Mouse (Mus musculus) lung, embryonic 14.5 days (tissue): ENCODE measurements around the gene Slc38a9. TPM values are rescaled to one million over a fixed set of nuclear protein-coding genes. Genes with fewer than 3 reads are reported as not detected.

Experiments used
- ATAC-seq: fragments of 200-750 bp; cut with Nextera tagmentation; 2 replicates; pipeline ENCODE4 v1.8.0; 2017; ENCODE audit warnings: mild to moderate bottlenecking, moderate TSS enrichment, moderate library complexity; ENCODE audit not compliant: insufficient read depth
- DNase-seq: peaks from one replicate; pipeline ENCODE4 v3.0.0-alpha.2; 2015
- H3K27ac ChIP-seq: fragments of 300-500 bp; sonication (generic); 2 replicates; pipeline ENCODE4 v1.5.1; 2014; ENCODE audit warnings: low read depth, mild to moderate bottlenecking, moderate library complexity
- H3K27me3 ChIP-seq: fragments of 300-500 bp; sonication (generic); 2 replicates; pipeline ENCODE4 v1.6.1; 2014; ENCODE audit warnings: low read length, control low read depth; ENCODE audit not compliant: insufficient read depth
- H3K36me3 ChIP-seq: fragments of 300-500 bp; sonication (generic); 2 replicates; pipeline ENCODE4 v1.6.1; 2014; ENCODE audit warnings: control low read depth; ENCODE audit not compliant: insufficient read depth
- H3K4me1 ChIP-seq: fragments of 300-500 bp; sonication (generic); 2 replicates; pipeline ENCODE4 v1.6.1; 2014; ENCODE audit warnings: antibody characterized with exemption, control low read depth; ENCODE audit not compliant: insufficient read depth
- H3K4me2 ChIP-seq: fragments of 300-500 bp; sonication (generic); 2 replicates; pipeline ENCODE4 v1.6.1; 2014; ENCODE audit warnings: mild to moderate bottlenecking
- H3K4me3 ChIP-seq: fragments of 300-500 bp; sonication (generic); 2 replicates; pipeline ENCODE4 v1.5.1; 2014; ENCODE audit warnings: low read depth, low read length
- H3K9ac ChIP-seq: fragments of 300-500 bp; sonication (generic); 2 replicates; pipeline ENCODE4 v1.6.1; 2014
- H3K9me3 ChIP-seq: fragments of 300-500 bp; sonication (generic); 2 replicates; pipeline ENCODE4 v1.6.1; 2016; ENCODE audit warnings: low read depth, low read length, control low read depth
- CTCF ChIP-seq: IDR thresholded peaks from 2 replicates; pipeline ENCODE4 v1.5.1; 2016; ENCODE audit warnings: antibody characterized with exemption, low read depth
- WGBS: fragments of 180-500 bp; shearing (Covaris S2); extraction: QIAGEN DNeasy Blood & Tissue Kit; methylation state at CpG from one replicate; pipeline ENCODE4 v1.1.7; 2014; 5-methylcytosine and 5-hydroxymethylcytosine counted together
- polyA plus RNA-seq: library from polyadenylated mRNA; unstranded; fragments of >200 nt; fragmentation: Nextera tagmentation; extraction: Ambion mirVana; gene quantifications from 2 replicates; pipeline ENCODE4 v1.2.1, GENCODE M21; 2014

Slc38a9 gene
- polyA plus RNA-seq, 1 experiment from 2014 or later: 13.1 TPM

DNA sequence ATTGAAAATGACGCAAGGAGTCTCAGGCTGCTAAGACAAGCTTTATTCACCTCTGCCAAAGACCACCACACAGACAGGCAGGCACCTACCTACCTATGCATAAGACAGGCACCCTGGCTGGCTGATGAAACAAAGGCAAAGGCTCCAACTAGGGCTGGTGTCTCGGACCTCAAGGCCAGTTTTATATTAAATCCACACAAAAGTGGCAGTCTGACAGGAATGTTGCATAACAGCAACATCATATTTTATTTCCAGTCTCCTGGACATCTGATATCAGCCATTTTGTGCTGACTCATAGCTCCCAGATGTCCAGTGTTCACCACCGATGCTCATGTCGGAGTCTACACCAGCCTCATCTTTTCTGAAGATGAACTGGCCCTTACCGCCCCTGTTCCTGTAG is 117.9 kb downstream of the Slc38a9 start:
- H3K36me3 ChIP-seq: no peaks in the 10 kb centered on the region
- ATAC-seq (no peak), DNase-seq (no peak)
- H3K9ac ChIP-seq: no peak overlapping the region
- no peaks in the 10 kb centered on the region for H3K27me3 ChIP-seq
- H3K4me2 ChIP-seq: no peak overlapping the region
- no peak overlapping the region for H3K27ac ChIP-seq
- no peaks in the 10 kb centered on the region for H3K9me3 ChIP-seq
- H3K4me1 ChIP-seq: no peaks in the 10 kb centered on the region
- WGBS: 90% methylated on average over 5 of the region's 5 CpGs
- no peak for TF ChIP-seq CTCF
- H3K4me3 ChIP-seq: no peak overlapping the region

DNA sequence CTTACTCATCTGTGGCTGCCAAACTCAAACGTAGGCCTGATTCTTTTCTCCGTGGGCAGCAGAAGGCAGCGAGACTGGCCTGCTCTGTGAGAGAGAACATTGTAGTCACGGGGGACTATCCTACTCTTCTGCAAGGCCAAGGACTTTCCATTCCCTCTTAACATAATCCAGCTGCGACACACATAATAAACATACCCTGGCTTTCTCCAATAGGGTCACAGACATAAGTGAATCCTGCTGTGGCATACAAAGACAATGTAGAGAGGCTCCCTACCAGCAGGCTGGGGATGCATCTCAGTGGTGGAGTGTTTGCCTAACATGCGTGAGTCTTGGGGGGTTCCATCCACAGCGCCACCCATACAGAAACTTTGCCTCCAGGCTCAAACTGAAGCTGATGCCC is 124.8 kb downstream of the Slc38a9 start:
- ATAC-seq (no peak), DNase-seq (no peak)
- H3K27ac ChIP-seq: no peak overlapping the region
- H3K9me3 ChIP-seq: no peaks in the 10 kb centered on the region
- H3K4me1 ChIP-seq: no peaks in the 10 kb centered on the region
- H3K4me3 ChIP-seq: no peak overlapping the region
- no peak for TF ChIP-seq CTCF
- WGBS: 72% methylated on average over 7 of the region's 7 CpGs
- H3K36me3 ChIP-seq: no peaks in the 10 kb centered on the region
- H3K4me2 ChIP-seq: no peak overlapping the region
- no peaks in the 10 kb centered on the region for H3K27me3 ChIP-seq
- no peak overlapping the region for H3K9ac ChIP-seq

DNA sequence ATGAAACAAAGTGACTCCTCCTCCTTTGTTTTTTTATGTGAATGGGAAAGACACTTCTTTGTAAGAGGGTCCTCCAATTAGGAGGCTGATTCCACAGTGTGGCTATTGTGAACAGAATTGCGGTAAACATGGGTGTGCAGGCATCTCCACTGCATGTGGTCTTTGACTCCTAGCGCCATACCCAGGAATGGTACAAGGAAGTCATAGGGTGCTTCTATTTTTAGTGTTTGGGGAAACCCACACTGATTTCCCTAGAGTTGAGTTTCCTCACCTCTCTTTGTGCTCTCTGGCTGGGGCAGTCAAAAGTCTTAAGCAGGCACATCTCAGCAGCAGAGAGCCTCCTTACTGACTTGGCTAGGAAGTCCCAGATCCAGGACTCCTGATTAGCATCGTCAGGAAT is 125.6 kb downstream of the Slc38a9 start:
- no peak for TF ChIP-seq CTCF
- no peak for ATAC-seq
- no peaks in the 10 kb centered on the region for H3K36me3 ChIP-seq
- no peaks in the 10 kb centered on the region for H3K27me3 ChIP-seq
- WGBS: 76% methylated on average over 3 of the region's 3 CpGs
- no peak for DNase-seq
- H3K9me3 ChIP-seq: no peaks in the 10 kb centered on the region
- H3K4me1 ChIP-seq: no peaks in the 10 kb centered on the region
- no peak overlapping the region for H3K9ac ChIP-seq
- no peak overlapping the region for H3K4me3 ChIP-seq
- no peak overlapping the region for H3K4me2 ChIP-seq
- no peak overlapping the region for H3K27ac ChIP-seq

DNA sequence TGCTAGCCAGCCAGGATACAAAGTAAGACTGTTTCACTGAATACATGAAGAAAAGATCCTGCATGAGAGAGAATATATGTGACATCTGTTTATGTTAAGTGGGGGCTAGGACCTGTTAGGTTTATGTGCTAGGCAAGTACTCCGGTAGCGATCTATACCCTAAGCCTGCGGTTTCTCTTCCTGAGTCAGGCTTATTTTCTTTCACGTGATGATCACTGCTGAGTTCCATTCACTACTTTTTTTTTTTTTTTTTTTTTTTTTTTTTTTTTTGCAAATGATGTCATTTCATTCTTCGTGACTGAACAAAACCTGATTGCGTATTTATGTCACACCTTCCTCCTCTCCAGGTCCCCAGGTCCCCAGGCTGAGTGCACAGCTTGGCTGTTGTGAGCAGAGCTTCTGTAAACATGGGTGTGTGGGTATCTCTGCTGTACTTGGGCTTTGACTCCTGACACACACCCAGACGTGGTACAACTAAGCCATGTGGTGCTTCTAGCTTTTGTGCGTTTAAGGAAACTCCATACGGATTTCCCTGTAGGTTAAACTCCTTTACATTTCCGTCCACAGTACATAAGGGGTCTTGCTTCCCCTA is 126.5 kb downstream of the Slc38a9 start:
- no peak overlapping the region for H3K4me2 ChIP-seq
- WGBS: 59% methylated on average over 10 of the region's 10 CpGs
- ATAC-seq: no peak
- H3K36me3 ChIP-seq: no peaks in the 10 kb centered on the region
- H3K27me3 ChIP-seq: no peaks in the 10 kb centered on the region
- TF ChIP-seq CTCF: no peak
- H3K9ac ChIP-seq: no peak overlapping the region
- no peak overlapping the region for H3K4me3 ChIP-seq
- no peak for DNase-seq
- H3K27ac ChIP-seq: no peak overlapping the region
- no peaks in the 10 kb centered on the region for H3K9me3 ChIP-seq
- H3K4me1 ChIP-seq: no peaks in the 10 kb centered on the region

Other genes starting within 250 kb of the Slc38a9 start
- 41.0 and 41.3 TPM in 2 replicates for gene Il6st, start 196.7 kb upstream of the Slc38a9 start, polyA plus RNA-seq
- not detected in 2 replicates for gene Il31ra, start 66.4 kb upstream of the Slc38a9 start, polyA plus RNA-seq
- 0.19 and 0.38 TPM in 2 replicates for gene Ddx4, start 8.3 kb upstream of the Slc38a9 start, polyA plus RNA-seq
- 52.7 and 58.5 TPM in 2 replicates for gene Plpp1, start 140.0 kb downstream of the Slc38a9 start, polyA plus RNA-seq